Mouse (Mus musculus) right cerebral cortex, postnatal 36 days (tissue): Measurements from ENCODE around the gene Smagp.

Experiments
- DNase-seq, 2 experiments: peaks; one replicate each; pipeline ENCODE4 v3.0.0; 2022; ENCODE audit warnings: low spot score in 2 of 2, mixed read lengths in 1 of 2

The Smagp gene

DNA sequence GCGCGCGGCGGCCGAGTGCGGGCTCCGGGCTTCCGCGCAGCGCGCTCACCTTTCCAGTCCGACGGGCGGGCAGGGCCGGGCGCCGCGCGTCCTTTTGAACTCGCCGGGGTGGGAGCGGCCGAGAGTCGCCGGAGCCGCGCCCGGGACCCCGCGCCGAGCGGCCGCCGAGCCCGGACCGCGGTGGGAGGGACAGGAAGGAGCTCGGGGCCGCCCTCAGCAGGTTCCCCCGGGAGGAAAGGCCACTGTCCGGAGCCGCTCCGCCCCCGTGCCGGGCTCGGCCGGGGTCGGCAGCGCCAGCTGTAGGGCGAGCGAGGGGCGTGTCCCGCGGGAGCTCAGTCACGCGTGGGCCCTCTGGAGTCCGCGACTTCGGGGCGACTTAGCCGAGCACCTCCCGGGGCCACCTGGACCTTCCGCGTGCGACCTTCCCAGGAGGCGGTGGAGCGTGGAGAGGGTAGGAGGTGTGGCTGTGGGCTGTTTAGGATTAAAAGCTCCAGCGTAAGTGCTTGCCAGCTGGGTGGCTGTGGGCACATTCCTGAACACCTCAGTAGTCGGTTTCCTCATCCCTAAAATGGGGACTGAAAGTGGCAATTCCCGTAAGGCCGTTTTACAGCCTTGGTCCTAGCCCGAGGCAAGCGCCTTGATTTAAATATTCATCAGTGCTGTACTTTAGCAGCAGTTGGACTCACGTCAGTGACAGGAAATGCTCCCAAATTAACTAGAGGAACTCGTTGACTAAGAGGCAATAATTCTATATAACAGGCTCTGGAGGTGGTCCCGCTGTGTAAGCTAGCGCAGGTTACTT, at the start of gene Smagp:
Gene Smagp, minus strand, starts transcription at position 241 of the 802 bp plus-strand sequence.
- no peak for DNase-seq

- no peak for DNase-seq
Measured at GRCm38 (mm10) chr15:100686434-100686833, 49.7 kb upstream of the Smagp start.

- no peak for DNase-seq
Measured at GRCm38 (mm10) chr15:100685849-100686248, 49.1 kb upstream of the Smagp start.

GRCm38 (mm10) chr15:100685255-100685654, 48.5 kb upstream of the Smagp start:
- DNase-seq: no peak

DNA sequence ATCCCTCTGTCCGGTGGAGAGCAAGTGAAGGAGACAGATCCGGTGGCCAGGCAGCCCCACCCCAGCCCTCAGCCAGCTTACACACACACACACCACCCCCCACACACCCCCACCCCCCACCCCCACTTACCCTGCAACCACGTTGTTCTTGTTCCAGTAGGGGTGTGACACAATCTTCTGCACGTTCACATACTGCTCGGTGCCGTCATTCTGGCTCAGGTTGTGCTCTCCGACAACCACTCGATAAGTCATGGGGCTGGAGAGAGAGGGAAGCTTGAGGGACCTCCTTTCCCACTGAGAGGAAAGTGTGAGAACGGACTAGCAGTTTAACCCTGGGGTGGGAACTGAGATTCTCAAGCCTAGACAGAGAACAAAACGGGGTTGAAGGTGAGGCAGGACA, 47.7 kb upstream of the Smagp start:
- DNase-seq: no peak

DNA sequence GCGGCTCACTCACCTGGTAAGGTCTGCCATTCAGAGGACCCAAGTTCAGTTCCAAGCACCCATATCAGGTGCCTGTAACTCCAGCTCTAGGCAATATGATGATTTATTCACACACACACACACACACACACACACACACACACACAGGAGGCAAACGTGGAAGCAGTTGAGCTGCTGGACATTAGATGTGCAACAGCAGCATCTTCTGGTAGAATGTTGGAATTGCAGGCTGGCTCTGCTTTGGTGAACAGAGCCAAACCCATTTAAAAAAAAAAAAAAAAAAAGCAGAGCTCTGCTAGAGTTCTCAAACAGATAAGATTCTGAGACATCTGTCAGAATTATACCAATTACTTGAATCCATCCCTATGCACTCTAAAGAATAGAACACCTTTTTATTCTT, 46.3 kb upstream of the Smagp start:
- DNase-seq: peak; percentile 55 to 64

DNA sequence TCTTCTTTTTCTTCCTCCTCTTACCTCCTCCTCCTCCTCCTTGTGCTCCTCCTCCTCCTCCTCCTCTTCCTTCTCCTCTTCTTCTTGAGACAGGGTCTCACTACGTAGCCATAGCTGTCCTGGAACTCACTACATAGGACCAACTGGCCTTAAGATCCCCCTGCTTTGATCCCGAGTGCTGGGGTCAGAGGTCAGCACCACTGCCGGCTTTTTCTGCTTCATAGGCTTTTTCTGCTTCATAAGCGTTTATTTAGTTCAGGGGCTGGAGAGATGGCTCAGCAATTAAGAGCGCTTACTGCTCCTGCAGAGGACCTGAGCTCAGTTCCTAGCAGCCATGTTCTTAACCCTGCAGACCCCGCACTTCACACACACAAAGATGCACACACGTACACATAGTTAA, 45.0 kb upstream of the Smagp start:
- no peak for DNase-seq

GRCm38 (mm10) chr15:100680381-100680780, 43.6 kb upstream of the Smagp start:
- DNase-seq: no peak

DNA sequence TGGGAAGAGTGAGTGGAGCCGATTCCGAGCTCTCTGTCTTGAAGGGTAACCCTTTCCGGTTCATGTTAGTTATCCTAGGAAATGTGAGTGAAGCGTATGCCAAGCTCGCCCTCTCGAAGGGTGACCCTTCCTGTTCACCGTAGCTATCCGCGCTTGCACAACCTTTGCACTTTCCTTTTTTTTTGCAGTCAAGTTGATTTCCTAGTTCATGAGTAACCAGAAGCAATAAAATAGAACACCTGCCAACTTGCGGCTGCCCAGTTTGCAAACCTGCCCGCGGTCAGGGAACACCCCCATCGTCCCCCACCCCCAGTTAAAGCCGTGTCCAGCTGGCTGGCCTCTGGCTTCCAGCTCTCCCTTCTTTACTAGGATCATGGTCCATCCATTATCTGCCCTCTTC, 42.3 kb upstream of the Smagp start:
- no peak for DNase-seq

DNA sequence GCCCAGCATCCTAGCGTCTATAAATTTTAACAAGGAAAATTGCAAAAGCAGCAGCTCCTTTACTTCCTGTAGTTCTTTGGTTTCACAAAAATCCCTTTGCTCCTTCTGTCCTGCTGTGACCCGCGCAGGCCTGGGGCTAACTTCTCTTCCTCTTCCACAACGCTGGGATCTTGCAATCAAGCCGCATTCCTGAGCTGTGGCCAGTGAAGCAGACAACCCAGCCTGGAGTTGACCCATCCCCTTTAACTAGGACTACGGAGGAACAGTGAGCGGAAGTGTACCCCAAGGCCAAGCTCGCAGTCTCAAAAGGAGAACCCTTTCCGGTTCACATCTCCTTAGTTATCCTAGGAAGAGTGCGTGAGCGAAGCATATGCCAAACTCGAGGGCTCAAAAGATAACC, 41.8 kb upstream of the Smagp start:
- DNase-seq: no peak

GRCm38 (mm10) chr15:100677675-100678074, 40.9 kb upstream of the Smagp start:
- no peak for DNase-seq

GRCm38 (mm10) chr15:100676521-100676920, 39.8 kb upstream of the Smagp start:
- DNase-seq: no peak

DNA sequence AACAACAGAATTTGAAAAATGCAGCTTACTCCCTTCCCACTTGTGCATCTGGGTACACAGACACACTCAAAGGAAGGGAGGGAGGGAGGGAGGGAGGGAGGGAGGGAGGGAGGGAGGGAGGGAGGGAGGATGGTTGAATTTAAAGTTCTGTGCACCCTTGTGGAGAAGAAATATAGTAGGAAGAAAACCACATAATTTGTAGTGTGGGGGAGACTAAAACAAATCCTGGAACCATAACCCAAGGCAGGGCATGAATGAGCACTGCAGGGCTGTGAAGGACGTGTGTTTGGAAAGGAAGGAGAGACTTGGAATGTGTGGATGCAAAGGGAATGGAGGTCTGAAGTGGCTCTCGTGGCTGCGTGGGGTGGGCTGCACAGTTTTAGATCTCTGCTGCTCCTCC, 38.7 kb upstream of the Smagp start:
- no peak for DNase-seq

- DNase-seq: no peak
Measured at GRCm38 (mm10) chr15:100674566-100674965, 37.8 kb upstream of the Smagp start.

DNA sequence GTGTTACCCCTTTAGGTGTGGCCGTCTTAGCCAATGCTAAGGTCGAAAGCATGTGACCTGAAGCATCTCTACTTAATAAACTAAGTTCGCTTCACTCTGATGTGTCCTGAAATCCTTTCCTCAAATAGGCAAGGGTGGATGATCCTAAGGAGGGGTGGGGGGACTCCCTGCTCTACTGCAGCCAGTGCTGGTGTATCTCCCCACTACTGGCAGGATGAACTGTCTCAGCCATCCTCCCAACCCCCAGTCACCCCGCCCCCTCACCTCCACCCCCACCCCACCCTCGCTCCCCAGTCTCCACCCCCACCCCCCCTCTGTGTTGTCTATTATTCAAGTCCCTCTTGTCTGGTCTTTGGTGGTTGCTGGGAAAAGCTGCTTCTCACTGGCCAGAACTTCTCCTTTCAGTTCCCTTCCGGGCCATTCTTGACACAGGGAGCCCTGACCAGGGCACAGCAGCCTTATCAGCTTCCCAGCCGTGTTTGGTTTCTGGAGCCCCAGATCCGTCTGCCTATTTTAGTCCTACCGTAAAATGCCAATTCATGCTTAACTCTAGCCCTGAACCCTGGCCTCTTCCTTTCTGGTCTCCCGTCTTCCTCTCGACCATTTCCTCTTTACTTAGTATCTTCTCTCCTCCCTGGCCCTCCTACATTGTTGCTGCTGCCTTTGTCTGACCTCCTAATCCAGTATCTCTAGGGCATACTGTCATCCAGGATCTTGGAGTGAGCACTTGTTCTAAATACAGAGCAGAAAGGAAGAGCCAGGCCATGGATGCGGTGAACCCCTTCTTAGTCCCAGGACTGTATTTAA, 37.0 kb upstream of the Smagp start:
- no peak for DNase-seq

GRCm38 (mm10) chr15:100670833-100671232, 34.1 kb upstream of the Smagp start:
- no peak for DNase-seq

GRCm38 (mm10) chr15:100670004-100670403, 33.3 kb upstream of the Smagp start:
- DNase-seq: no peak

DNA sequence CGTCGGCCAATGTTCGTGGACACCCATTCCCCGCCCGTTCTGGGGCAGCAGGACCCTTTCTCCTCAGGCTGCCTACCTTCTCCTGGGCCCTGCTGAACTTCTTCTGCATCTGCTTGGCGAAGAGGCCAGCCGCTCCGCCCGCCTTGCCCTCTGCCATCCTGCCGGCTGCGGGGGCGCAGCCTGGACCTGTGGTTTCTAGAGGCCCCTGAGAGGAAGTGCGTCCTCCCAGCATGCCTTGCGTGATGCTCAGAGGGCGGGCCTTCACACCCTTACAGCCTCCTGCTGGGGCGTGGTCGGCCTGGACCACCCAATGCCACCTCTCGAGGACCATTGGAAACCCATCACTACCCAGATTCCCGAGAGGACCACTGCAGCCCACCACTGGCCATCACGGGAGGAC, 32.6 kb upstream of the Smagp start, which contains the start of gene Bin2:
Gene Bin2, minus strand, starts transcription at position 217 of the 400 bp plus-strand sequence.
- DNase-seq: no peak

- no peak for DNase-seq
Measured at GRCm38 (mm10) chr15:100667871-100668545, 31.3 kb upstream of the Smagp start.

DNA sequence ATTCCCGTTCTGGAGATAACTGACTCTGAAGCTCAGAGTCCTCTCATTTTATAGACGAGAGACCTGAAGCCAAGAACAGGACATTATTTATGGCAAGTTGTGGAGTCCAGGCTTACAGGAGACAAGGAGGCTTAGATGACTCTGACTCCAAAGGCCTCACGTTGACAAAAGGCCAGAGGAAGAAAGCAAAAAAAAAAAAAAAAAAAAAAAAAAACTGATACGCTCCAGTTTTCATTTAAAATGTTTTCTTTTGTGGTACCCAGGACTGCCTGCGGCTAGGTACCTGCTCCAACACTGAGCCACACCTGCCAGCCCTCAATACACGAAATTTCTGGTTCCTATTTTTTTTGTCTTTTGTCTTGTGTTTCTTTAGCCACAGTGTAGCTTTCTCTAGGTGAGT, 30.7 kb upstream of the Smagp start:
- no peak for DNase-seq

DNA sequence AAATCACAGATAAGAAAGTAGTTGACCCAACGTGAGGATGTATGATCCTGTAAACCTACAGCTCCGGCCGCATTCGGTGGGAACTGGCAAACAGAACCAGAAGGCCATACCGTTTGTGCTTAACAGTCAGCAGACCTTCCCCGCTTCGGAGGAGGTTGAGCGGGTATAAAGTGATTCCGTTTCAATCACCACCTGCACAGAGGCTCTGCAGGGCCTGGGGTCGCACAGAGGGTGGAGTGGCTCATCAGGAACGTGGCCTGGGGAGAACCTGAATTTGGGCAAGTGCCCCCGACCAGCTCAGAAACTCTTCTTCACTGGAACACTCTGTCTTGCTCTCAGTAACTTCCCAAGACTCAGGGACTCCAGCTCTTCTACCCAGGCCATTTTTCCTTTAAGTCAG, 30.1 kb upstream of the Smagp start:
- DNase-seq: no peak

DNA sequence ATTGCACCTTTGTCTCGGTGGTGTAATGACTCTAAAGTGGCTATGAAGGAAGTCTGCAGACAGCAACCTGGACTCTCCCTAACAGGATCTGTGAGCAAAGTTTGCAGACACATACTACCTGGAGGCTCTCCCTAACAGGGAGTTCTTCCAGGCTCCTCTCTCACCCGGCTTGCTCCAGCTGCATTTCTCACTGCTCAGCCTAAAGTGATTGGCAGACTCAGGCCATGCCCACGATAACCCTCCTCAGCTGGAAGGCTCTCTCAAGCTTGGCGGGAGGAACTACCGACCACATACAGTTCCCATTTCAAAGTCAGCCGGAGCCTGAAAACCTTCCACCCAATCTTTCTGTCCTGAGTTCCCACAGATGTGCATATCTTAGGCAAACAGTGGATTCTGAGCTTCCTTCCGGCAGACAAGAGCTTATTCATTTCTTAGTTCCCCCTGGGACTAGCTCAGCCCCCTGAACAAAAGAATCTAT, 29.5 kb upstream of the Smagp start:
- no peak for DNase-seq
